Mouse (Mus musculus) midbrain, embryonic 12.5 days (tissue): ENCODE measurements around the gene Ptpn9. TPM values are rescaled to one million over a fixed set of nuclear protein-coding genes. Genes with fewer than 3 reads are reported as not detected.

ENCODE experiments used
- ATAC-seq: fragments of 200-750 bp; cut with Nextera tagmentation; 2 replicates; pipeline ENCODE4 v1.8.0; 2017; ENCODE audit warnings: low read depth, moderate TSS enrichment, moderate library complexity; ENCODE audit not compliant: low FRiP score
- H3K27ac ChIP-seq: fragments of 300-500 bp; sonication (generic); replicated peaks from 2 replicates; pipeline ENCODE4 v1.5.1; 2016; ENCODE audit warnings: mild to moderate bottlenecking
- H3K27me3 ChIP-seq: fragments of 300-500 bp; sonication (generic); 2 replicates; pipeline ENCODE4 v1.6.1; 2016; ENCODE audit warnings: mild to moderate bottlenecking
- H3K36me3 ChIP-seq: fragments of 300-500 bp; sonication (generic); 2 replicates; pipeline ENCODE4 v1.6.1; 2016
- H3K4me1 ChIP-seq: fragments of 300-500 bp; sonication (generic); 2 replicates; pipeline ENCODE4 v1.6.1; 2016
- H3K4me2 ChIP-seq: fragments of 300-500 bp; sonication (generic); replicated peaks from 2 replicates; pipeline ENCODE4 v1.6.1; 2016; ENCODE audit warnings: mild to moderate bottlenecking, moderate library complexity
- H3K4me3 ChIP-seq: fragments of 300-500 bp; sonication (generic); 2 replicates; pipeline ENCODE4 v1.5.1; 2016; ENCODE audit warnings: mild to moderate bottlenecking
- H3K9ac ChIP-seq: fragments of 300-500 bp; sonication (generic); replicated peaks from 2 replicates; pipeline ENCODE4 v1.6.1; 2016; ENCODE audit warnings: mild to moderate bottlenecking, moderate library complexity
- H3K9me3 ChIP-seq: fragments of 300-500 bp; sonication (generic); 2 replicates; pipeline ENCODE4 v1.6.1; 2016; ENCODE audit warnings: mild to moderate bottlenecking
- WGBS: fragments of 180-500 bp; shearing (Covaris S2); methylation state at CpG from one replicate; pipeline ENCODE4 v1.1.7; 2016; 5-methylcytosine and 5-hydroxymethylcytosine counted together
- polyA plus RNA-seq: library from polyadenylated mRNA; unstranded; fragments of >200 nt; fragmentation: Nextera tagmentation; extraction: Ambion mirVana; gene quantifications from 2 replicates; pipeline ENCODE4 v1.2.1, GENCODE M21; 2016

Gene Ptpn9
- polyA plus RNA-seq, 1 experiment from 2014 or later: 31.0 TPM

DNA sequence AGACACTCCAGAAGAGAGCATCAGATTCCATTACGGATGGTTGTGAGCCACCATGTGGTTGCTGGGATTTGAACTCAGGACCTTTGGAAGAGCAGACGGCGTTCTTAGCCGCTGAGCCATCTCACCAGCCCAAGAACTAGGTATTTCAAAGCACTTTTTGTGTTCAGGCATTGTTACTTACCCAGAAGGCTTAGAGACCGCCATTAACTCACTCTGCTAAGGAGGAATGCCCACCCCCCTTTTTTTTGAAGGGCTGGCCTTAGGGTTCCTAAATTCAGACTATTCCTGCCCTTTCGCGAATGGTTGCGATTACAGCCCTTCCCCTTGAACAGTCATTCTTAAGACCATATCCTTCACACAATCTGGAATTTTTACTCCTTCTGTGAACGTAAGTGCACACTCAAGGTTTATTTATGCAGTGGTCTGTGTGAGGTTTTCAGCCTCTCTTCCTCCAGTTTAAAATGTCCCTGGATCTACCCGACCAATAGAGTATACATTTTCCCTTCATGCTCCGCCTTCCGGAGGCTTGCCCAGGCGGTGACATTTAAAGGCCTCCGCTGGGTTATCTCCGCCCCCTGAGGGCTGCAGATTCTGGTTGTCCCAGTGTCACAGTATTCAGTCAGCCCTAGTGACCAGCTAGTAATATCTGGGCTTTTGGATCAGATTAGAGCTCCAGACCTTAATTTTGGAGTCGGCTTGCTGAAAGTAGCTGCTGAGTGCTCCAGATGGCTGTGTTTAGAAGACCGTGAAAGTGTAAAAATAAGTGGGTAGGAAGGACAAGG is 80.3 kb downstream of the Ptpn9 start:
- 6% methylated on average over 17 of the region's 17 CpGs for WGBS
- Histone ChIP-seq H3K4me3 (peak overlapping the region; percentile 85), H3K27ac (peak overlapping the region; percentile 91), H3K36me3 (no peaks in the 10 kb centered on the region), H3K27me3 (no peaks in the 10 kb centered on the region), H3K9me3 (no peaks in the 10 kb centered on the region), H3K4me2 (peak overlapping the region; percentile 93), H3K9ac (peak overlapping the region; percentile 73), H3K4me1 (peaks cover 36% of the 10 kb centered on the region)
- no peak for ATAC-seq

GRCm38 (mm10) chr9:57075681-57076381 is 81.1 kb downstream of the Ptpn9 start:
- under 1% methylated on average over 43 of the region's 43 CpGs for WGBS
- ATAC-seq: peak; percentile 87
- Histone ChIP-seq H3K9me3 (no peaks in the 10 kb centered on the region), H3K27me3 (no peaks in the 10 kb centered on the region), H3K9ac (peak overlapping the region; percentile 73), H3K36me3 (no peaks in the 10 kb centered on the region), H3K4me3 (peak overlapping the region; percentile 85), H3K4me1 (peaks cover 33% of the 10 kb centered on the region), H3K4me2 (peak overlapping the region; percentile 93), H3K27ac (peak overlapping the region; percentile 98)

DNA sequence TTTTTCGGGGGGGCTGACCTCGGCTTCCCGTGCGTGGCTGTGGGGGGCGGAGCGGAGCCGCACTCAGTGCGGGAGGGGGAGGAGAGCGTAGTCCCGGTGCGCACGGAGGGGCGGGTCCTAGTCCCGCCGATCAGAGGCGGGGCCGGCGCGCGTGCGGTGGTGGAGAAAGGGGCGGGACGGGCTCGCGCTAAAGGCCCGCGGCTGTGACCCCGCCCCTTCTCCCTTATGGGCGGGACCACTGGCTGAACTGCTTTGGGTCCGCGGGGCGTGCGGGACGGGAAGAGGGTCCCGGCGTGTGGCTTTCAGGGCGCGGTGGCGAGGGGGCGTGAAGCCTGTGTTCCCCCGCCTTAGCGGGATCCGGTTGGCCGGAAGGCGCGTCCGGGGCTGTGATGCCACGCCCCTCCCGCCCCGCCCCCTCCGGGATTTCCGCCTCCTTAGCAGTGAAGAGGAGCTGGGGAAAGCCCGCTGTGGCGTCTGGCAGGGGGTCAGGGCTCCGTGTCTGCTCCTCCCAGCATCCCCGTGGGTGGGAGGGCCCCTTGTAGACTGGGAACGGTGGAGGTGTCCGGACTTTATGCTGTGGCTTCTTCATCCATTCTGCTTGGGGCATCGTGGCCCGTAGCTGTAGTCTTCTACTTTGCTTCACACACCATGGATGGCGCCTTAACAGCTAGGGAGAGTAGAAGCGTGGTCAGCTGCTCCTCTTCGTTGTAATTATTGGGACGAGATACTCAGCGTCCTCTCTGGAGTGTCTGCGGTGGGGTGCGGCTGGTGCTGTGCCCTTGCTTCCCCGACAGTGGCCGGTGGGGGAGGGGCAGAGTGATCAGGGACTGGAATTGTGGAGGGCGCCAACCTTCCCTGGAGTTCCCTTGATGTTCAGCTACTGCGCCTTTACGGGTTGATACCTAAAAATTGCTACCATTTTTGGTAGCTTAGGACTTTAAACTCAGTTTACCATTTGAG is 82.3 kb downstream of the Ptpn9 start:
- Histone ChIP-seq H3K9ac (peak overlapping the region; percentile 93), H3K9me3 (no peaks in the 10 kb centered on the region), H3K4me2 (peak overlapping the region; percentile 93), H3K27ac (peak overlapping the region; percentile 98), H3K36me3 (no peaks in the 10 kb centered on the region), H3K4me1 (peaks cover 26% of the 10 kb centered on the region), H3K27me3 (no peaks in the 10 kb centered on the region), H3K4me3 (peak overlapping the region; percentile 85)
- under 1% methylated on average over 61 of the region's 72 CpGs for WGBS
- peak; percentile 20 for ATAC-seq

DNA sequence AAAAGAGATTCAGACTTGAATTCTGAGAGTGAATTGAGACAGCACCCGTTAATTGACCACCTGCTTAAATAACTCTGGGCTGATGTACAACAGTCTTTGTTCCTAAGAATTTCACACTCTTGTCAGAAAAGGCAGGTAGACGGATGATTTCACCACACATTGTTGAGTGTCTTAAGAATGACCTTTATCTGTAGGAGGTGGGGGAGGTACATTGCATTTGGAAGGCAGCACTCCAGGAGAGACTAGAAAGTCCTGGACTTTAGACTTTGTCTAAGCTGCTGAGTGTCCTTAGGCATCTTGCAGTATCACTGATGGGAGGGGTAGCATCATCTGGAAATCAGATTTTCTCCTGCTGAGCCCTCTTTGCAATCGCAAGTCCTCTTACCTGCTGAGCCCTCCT is 87.5 kb downstream of the Ptpn9 start:
- peaks cover 7% of the 10 kb centered on the region for H3K36me3 ChIP-seq
- peaks cover 10% of the 10 kb centered on the region for H3K4me1 ChIP-seq
- H3K27me3 ChIP-seq: no peaks in the 10 kb centered on the region
- no peak overlapping the region for H3K4me3 ChIP-seq
- H3K27ac ChIP-seq: no peak overlapping the region
- no peak overlapping the region for H3K9ac ChIP-seq
- WGBS: 89% methylated on average over 3 of the region's 3 CpGs
- H3K4me2 ChIP-seq: no peak overlapping the region
- no peaks in the 10 kb centered on the region for H3K9me3 ChIP-seq
- ATAC-seq: no peak

Other genes starting within 250 kb of the Ptpn9 start
- 19.6 and 21.0 TPM in 2 replicates for gene Lingo1, start 198.5 kb upstream of the Ptpn9 start, polyA plus RNA-seq
- gene Odf3l1, start 130.2 kb upstream of the Ptpn9 start, polyA plus RNA-seq: not detected in 2 replicates
- gene Cspg4, start 129.9 kb upstream of the Ptpn9 start, polyA plus RNA-seq: 3.5 and 4.0 TPM in 2 replicates
- gene Snx33, start 66.6 kb upstream of the Ptpn9 start, polyA plus RNA-seq: 7.7 and 7.8 TPM in 2 replicates
- gene Imp3, start 57.4 kb upstream of the Ptpn9 start, polyA plus RNA-seq: 62.9 and 64.9 TPM in 2 replicates
- 28.4 TPM in 2 replicates for gene Snupn, start 44.0 kb upstream of the Ptpn9 start, polyA plus RNA-seq
- gene Sin3a, start 77.1 kb downstream of the Ptpn9 start, polyA plus RNA-seq: 44.3 and 48.5 TPM in 2 replicates
- gene Man2c1, start 135.8 kb downstream of the Ptpn9 start, polyA plus RNA-seq: 59.9 and 67.6 TPM in 2 replicates
- gene Neil1, start 153.4 kb downstream of the Ptpn9 start, polyA plus RNA-seq: 8.4 and 8.7 TPM in 2 replicates
- 113 and 117 TPM in 2 replicates for gene Commd4, start 163.4 kb downstream of the Ptpn9 start, polyA plus RNA-seq
- gene Trcg1, start 241.6 kb downstream of the Ptpn9 start, polyA plus RNA-seq: not detected in 2 replicates